Mouse (Mus musculus): Measurements from ENCODE around the gene Dennd1a. TPM values are rescaled to one million over a fixed set of nuclear protein-coding genes. Genes with fewer than 3 reads are reported as not detected.

Gene Dennd1a
- total RNA-seq (2021) = 10 to 100 TPM; 17.7 to 18.9 TPM
- long read RNA-seq, experiment 1, partial matches to known transcripts = 1 of 6 reads
- long read RNA-seq, experiment 1, other reads (novel, unspliced or antisense) = 5 of 6 reads
- long read RNA-seq, experiment 2, full-length matches to known transcripts = 1 of 4 reads
- long read RNA-seq, experiment 2, partial matches to known transcripts = 0 of 4 reads
- long read RNA-seq, experiment 2, other reads (novel, unspliced or antisense) = 3 of 4 reads

DNA sequence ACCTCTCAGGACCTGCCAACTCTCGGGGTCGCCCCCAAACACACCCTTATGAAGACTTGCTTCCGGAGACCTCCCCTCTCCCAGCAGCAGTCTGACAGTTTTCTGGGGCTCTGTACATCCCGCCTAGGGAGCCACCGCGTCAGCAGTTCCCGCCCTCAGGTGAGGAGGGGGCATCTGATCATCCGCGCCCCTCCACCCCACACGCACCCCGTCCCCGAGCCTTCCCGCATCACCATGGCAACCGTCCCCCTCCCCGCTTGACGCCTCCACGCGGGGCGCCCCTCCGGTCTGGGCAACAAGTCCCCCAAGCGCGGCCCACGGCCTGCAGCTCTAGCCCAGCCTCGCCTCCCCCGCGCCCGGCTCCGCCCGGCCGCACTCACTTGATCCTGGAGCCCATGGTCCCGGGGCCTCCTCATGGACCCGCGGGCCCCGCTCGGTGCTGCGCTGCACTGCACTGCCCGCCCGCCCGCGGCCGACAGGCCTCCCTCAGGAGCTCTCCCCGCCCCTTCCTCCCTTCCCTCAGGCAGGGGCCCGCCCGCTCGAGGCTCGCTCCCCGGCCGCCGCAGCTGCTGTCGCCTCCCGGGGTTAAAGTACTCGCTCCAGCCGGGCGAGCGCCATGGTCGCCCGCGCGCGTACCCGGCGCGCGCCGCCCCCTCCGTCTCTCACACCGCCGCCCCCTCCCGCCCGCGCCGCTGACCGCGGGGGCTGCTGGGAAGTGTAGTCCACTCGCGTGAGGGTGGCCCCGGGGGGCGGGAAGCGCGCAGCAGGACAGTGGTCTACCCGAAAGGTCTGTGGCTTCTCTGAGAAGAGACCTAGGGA, at the start of gene Dennd1a:
Gene Dennd1a, minus strand, starts transcription at position 658 of the 819 bp plus-strand sequence.
- DNase-seq = peak; percentile 91

DNA sequence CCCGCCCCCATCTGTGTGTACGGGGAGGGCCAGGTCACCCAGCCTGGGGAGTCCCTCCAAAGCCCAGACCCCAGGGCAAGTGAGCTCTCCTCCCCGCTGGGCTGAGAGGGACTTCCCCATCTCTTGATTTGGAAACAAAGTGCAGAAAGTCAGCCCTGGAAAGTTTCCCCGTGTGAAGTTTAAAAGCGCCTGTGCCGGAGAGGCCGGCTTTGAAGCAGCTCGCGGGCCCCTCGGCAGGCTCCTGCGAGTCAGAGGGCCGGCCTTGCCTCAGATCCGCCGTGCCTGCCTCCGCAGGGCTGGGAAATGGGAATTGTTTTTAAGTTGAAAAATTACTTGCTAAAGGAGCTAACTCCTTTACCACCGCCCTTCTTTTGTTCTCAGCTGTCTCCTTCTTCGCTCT, 49.4 kb upstream of the Dennd1a start:
- DNase-seq = no peak

DNA sequence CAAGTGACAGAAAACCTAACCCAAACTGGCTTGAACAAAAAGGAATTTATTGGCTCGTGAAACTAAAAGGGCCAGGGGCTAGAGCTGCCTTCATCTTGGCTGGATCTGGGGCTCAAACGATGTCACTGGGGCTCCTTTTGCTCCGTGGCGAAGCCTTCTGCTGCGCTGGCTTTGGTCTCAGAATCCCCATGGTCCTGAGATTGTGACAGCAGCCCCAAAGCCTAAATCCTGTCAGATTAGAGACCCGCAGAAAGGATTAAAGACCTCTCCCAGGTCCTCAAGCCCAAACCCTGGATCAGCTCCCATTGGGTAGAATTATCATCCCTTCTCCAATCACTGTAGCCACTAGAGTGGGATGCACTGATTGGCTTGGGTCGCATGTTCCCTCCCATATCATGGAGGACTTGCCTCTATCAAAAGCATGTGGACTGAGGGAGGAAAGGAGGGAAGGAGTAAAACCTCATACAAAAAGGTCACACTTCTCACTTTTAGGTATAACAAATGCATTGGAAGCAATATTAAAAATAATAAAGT, 46.5 kb upstream of the Dennd1a start:
- DNase-seq = no peak

DNA sequence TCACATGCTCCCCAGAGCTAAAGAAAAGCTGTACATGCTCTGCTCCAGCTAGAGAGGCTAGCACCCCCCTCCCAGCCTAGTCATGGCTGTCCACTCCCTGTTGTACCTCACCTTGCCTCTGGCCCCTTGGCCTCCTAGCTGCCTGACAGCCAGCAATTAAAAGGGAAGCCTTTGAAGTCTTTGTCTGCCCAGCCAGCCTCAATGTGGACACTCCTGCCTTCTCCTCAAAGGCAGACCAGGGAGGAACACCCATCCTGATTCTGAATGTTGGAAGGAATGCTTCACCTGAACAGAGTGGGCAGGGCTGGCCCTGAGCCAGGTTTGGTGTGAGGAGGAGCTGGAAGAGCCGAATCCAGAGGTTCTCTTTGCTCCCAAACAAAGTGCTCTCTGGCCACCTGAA, 39.5 kb upstream of the Dennd1a start:
- DNase-seq = no peak

DNA sequence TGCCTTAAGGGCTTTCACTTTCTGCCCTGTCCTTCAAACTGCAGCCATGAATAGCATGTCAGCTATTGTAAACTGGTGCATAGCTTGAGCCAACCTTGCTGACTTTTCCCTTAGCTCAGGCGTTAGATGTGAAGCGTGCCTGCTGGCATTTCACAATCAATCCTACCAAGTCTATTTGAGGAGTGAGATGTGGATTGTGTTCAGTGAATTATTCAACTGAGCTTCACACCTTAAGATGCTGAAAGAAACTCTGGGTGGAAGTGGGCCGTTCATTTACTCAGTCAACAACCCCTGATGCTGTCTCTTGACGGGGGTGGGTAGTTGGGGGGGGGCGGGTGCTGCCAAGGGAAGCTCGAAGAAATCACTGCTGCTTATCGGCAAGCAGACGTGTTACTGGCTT, 36.2 kb upstream of the Dennd1a start:
- DNase-seq = no peak

DNA sequence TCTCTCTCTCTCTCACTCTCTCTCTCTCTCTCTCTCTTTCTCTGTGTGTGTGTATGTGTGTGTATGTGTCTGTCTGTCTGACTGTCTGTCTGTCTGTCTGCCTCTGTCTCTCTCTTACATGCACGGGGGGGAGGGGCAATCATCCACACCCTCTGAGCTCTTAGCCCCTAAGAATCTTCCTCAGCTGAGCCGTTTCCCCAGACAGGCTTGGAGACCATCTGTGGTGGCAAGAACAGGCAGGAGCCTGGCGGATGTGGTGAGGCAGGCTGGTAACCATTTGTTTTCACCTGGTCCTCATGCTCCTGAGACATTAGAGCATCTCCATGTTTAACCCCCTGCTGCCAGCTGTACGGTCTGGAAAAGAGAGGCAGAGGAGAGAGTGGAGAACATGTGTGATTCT, 33.7 kb upstream of the Dennd1a start:
- DNase-seq = no peak

DNA sequence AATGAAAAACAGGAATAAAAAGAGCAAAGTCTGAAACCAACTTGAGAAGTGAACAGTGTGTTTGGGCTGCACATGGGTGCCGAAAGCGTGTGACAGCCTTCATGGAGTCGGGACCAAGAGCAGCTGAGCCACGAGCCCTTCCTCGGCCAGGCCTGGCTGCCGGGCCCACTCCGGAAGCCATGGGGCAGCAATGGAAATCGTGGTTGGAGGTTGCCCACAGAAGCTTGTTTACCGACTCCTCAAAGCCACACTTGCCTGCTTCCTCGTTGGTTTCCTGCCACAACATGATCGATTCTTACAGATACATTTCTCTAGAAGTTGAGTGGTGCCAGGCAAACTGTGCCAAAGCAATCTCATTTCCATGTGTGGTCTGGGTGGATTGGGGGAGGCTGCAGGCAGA, 31.9 kb upstream of the Dennd1a start:
- DNase-seq = no peak

DNA sequence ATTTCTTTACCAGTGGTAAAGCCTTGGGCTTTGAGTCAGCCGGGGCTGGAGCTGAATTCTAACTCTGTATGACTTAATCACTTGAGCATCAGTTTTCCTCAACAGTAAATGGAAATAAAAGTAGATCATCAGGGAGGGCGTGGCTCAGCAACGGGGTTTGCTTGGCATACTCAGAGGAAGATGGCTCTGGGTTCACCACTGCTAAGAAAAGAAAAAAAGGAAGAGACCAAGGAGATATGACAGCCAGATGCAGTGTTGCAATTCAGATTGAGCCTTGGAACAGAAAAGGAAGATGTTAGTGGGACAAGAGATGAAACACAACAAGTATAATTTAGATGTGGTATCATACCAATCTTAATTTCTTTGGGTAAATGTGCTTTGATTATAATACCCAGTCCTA, 26.2 kb upstream of the Dennd1a start:
- no peak for DNase-seq

DNA sequence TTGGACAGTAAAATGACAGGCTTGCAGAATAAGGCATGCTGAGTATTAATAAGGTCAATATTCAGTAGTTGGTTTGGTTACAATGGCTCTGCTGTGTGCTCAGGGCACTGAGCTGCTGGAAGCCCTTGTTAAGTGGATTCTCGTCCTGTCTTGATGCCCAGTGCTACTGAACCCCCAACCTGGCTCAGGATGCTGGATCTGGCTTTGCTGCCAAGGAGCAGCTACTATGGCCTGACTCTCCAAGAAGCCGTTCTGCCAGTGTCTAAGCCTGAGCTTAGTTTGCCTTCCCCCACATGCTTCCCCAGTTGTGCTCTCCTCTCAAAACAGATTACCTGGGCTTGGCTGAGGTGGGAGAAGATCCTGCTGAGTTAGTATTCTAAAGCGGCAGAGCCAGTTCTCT, 25.7 kb upstream of the Dennd1a start:
- DNase-seq = no peak

DNA sequence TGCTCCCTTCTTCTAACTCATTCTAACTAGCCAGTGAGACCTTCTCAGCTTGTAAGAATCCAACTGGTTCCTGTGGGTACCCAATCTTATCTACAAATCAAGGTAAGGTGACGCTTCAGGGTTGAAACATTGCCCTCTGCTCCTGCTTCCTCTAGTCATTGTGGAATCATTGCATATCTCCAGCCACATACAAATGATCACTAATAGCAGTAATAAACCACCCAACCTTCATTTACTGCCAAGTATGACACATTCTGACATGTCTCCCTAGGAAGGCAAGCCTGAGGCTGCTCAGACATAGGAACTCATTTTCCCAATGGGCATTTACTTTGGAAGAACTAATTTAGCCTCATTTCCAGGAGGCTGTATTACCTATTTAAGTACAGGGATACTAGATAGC, 18.0 kb upstream of the Dennd1a start:
- no peak for DNase-seq

DNA sequence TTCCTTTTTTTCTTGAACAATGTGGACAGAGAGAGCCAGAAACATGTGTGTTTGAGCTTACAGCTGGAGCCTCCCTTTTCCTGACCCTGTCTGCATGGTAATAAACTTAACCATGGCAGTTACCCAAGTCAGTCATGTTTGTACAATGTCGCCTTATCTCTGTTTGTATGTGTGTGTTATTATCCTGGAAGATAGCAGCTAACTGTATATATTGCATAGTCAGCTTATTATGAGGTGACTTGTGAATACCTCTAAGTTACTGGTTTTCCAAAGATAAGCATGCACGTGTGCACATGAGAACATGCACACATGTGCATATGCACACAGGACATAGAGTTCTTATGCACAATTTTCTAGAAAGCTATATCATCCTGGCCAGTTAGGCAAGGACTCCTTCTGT, 13.8 kb upstream of the Dennd1a start:
- no peak for DNase-seq

DNA sequence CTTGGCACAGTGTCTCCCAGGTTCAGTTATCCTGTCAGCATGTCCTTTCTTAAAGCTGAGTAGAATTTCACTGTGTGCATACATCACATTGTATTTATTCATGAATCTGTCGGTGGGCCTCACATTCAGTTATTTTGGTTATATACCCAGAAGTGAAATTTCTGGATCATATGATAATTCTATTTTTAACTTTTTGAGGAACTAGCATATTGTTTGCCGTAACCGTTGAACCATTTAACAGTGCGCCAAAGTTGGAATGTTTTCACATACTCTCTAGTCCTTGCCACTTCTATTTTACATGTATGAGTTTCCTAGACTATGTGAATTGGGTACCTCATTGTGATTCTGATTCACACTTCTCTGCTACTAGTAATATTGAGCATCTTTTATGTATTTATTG, 8.7 kb upstream of the Dennd1a start:
- DNase-seq = no peak

DNA sequence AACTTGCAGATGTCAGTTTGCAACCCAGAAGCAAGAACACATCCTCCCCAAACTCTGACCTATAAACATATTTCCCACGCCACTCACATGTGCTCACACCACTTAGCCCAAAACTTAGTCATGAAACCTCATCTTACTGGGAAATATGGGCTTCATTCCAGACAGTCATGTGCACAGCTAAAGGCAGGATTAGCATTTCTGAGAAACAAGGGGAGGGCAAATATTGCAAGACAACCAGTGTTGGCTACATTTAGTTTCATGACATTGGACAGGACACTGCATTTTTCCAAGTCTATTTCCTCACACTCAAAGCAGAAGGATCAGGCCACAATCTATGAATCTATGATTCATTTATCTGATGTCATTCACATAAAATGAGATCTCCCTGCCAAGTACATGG, 4.3 kb upstream of the Dennd1a start:
- no peak for DNase-seq

DNA sequence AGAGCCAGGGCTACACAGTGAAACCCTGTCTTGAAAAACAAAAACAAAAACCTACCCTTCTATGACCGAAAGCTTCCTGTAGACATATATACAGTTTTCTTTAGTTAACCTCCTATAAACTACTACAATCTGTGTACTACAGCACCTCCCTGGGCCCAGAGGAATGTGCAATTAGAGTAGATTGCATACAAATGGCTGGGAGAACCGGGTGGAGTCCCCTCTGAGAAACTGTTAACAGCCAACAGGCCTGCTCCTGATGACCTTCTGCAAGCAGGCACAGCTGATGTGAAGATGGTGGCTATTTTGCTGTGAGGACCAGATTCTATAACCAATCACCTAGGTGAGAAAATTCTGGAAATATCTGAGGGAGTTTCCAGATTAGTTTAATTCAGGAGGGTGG, 1.0 kb upstream of the Dennd1a start:
- no peak for DNase-seq

DNA sequence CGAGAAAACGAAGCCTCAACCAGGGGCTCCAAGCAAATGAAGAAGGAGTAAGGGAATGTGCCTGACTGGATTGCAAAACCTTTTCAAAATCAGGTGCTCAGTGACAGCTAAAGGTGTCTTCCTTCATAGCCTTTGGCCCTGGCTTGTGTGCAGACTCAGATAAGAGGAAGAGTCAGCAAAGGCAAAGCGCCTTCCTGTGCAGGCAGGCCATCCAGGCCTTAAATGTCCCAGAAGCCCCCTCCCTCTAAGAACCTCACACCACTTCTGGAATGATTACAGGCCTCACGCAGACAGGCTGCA, 807 bp downstream of the Dennd1a start:
- DNase-seq = no peak

DNA sequence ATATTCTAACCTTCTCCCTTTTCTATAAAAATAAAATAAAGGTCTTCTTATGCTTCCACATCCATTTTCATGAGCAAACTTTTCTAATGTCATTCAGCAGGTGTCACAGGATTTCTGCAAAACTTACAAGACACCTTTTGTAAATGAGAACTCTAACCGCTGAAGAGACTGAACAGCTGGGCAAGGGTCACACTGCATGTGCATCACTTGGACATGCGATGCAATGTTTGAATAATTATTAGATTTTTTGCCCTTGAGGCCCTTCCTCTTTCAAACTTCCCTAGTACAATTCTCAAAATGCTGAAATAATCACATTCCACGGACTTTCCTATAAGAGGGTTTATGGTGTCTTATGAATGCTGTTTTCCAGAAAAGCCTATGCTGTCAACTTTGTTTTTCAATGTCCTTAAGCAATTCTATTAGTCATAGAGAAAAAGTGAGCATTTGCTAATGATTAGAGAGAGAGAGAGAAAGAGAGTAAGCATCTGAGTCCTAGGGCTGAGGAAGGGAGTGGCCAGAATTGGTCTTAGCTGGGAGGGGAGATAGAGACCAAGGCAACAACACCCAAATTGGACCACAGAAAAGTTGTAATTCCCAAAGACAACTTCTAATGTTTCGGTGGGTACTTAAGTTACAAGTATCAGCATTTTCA, 1.3 kb downstream of the Dennd1a start:
- DNase-seq = no peak

DNA sequence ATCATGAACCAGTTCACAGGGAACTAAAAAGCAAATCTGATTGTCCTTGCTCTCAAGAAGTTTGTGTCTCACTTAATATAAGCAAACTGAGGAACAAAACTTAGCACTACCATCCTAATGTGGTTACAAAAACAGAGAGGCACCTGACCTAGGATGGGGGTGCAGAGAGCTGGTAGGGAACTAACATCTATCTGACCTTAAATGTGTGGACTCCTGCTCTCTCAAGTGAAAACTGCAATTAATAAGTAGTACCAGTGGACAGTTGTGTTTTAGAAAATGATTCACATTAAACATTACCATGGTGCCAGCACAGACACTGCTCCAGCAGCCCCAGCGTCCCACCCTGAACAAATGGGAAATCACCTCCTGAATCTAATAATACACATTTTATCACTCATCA, 3.2 kb downstream of the Dennd1a start:
- no peak for DNase-seq

DNA sequence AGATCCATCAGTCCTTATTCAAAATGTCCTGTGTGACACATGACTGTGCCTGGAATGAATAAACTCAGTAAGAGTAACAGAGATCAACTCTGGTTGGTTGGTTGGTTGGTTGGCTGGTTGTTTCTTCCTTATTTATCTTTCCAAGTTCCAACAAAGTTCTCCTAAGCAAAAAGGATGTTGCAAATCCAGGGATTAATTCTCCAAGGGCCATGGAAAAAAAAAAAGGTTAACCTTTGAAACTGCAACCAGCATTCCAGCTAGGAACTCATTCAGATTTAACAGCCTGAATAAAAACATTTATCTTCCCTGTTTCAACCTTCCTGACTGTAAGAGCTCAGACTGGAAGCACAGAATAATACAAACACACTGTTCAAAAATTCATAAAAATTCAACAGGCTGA, 6.8 kb downstream of the Dennd1a start:
- DNase-seq = no peak

DNA sequence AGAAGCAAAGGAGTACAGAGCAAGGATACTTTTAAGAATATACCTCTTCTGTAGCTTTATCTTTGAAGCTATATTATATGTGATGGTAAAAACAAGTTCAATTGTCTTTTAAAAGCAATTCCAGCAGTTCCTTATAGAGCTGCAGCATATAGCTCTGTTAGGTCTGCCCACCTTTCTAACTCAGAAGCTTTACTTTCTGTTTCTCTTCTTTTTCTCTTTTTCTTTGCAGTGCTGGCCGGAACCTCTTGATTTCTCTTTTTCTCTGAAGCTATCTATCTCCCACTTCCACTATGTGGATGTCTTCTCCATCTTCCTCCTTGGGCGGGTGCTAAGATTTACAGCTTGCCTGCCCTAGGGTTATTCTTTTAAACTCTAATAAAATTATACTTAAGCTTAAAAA, 12.2 kb downstream of the Dennd1a start:
- DNase-seq = no peak

DNA sequence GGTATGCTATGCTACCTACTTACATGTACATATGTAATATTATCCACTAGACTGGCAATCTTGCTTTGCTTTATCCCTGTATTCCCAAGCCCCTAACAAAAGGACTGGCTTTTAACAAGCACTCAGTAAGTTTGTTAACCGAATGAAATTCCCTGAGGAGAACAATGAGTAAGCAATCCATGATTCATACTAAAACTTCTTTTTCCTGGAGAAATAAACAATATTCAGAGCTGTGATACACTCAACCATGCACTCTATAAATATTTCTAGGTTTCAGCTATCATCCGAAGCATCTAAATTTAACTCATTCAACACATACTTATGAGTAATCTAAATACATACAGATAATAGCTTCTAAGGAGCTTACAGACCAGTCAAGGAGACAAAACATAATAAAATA, 23.5 kb downstream of the Dennd1a start:
- no peak for DNase-seq

DNA sequence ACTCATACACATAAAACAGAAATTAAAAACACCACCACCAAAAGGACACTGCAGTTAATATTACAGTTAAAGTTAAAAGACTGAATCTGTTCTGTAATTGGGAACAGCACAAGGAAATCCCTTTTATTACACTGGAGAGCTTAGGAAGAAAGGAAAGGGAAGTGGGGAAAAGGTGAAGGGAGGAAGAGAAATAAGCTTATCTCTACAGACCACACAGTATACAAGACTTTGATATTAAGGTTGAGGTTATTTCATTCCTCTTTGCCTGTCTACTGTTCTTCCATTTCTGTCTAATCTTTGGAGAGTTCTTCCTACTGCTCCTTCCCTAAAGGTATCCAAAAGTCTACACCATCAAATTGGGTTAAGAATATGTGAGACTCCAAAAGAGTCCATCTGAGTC, 28.1 kb downstream of the Dennd1a start:
- no peak for DNase-seq

DNA sequence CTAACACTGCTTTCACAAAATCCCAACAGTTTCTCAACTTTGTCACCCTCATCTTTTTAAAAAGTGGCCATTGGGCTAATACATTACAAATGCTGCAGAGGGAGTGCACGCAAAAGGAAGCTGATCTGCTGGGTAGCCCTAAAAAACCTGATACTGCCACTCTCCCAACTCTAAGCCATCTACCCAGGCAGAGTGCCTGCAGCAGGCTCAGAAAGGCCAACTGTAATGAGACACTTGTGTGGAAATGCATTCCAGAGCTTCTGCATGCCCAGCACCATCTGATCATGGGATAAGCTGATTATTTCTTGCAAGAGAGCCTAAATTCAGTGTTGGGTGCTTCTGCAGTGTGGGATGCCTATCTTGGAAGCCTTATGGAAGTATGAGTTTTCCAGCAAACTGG, 49.6 kb downstream of the Dennd1a start:
- peak; percentile 63 for DNase-seq

DNA sequence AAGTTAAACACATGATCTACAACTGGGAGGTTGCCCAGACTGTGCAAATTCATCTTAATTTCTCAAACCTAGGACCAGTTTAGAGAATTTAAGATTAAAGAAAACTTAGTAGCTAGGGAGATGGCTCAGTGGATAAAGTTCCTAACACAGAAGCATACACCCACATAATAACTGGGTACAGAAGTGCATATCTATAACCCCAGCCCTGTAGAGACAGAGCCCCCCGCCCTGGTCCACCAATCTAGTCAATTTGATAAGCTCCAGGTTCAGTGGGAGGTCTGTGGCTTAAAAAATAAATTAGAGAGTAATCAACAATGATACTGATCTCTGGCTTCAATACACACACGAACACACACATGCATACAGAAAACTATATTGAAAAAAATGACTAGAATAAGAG, 51.6 kb downstream of the Dennd1a start:
- no peak for DNase-seq

DNA sequence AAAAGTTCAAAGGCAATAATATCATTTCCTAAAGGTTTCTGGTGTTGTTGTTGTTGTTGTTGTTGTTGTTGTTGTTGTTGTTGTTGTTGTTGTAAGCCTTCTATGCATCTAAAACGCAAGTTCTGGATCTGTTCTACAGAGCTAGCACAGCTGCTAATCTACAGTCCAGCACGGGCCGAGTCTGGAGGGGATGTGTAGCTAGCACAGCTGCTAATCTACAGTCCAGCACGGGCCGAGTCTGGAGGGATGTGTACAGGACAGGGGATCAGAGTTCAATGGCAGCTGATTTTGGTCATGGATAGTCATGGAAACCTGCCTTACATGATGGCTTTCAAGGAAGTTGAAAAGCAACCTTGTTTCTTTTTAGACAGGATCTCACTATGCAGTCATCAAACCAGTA, 57.3 kb downstream of the Dennd1a start:
- DNase-seq = no peak
